In the genomic region with DNA sequence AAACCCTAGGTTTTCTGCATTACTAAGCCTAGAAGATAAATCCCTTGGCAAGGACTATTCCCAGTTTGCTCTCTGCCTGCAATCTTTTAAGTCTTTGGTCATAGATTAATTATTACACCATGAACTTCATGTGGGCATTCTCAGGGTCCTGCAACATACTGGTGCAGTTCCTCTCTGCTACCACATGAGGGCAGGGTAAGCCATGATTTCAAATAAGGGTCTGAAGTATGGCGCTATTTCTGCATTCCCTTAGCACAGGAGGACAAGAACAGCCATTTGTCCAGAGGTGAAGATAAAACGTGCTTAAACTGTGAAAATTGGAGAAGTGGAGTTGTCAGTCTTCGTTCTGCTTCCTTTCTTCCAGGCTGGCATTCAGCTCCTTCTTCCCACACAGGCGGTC, we compare ENCODE assay signal across 8 mouse cellular contexts. TPM values are rescaled to one million over a fixed set of nuclear protein-coding genes. Genes with fewer than 3 reads are reported as not detected.
DNase-seq lines count a peak whose midpoint lies in the region; ATAC-seq lines count a peak whose summit lies in the region.

No protein-coding gene starts in this region.

- 0 out of 2 replicates have a peak, but pooled peaks cover 6% of the 10 kb centered on the region for H3K4me1 ChIP-seq in intestine, embryonic 15.5 days (replicated peaks)
- H3K4me1 ChIP-seq in megakaryocyte, embryonic 14.5 days = peaks cover 33% of the 10 kb centered on the region

- H3K4me2 ChIP-seq in intestine, embryonic 15.5 days (replicated peaks) = peak overlapping the region; percentile 45

- no peaks in the 10 kb centered on the region for H3K36me3 ChIP-seq in intestine, embryonic 15.5 days
- peaks cover 5% of the 10 kb centered on the region for H3K36me3 ChIP-seq in megakaryocyte, embryonic 14.5 days (replicated peaks; ENCODE audit: low read length)

- 0 out of 2 replicates have a peak, but pooled peaks have one; percentile 11 for ATAC-seq in intestine, embryonic 15.5 days

- DNase-seq in 3134 (ENCODE audit: extremely low read depth, insufficient read length, low spot score) = peak; percentile 41
- peak; percentile 31 to 44 for DNase-seq in adrenal gland, adult 18-20 months (ENCODE audit: low spot score in 2 of 2)
- DNase-seq in embryo, embryonic 11.5 days (ENCODE audit: low read depth, low spot score) = peak; percentile 79
- peak; percentile 31 for DNase-seq in gastrocnemius, postnatal 25 days
- DNase-seq in left cerebral cortex, postnatal 10 days (ENCODE audit: extremely low spot score in 1 of 2, low spot score in 2 of 2) = peak; percentile 50 to 83
- DNase-seq in right cerebral cortex, postnatal 10 days (ENCODE audit: low spot score in 2 of 2) = peak; percentile 80 to 87

- no peak overlapping the region for H3K9ac ChIP-seq in intestine, embryonic 15.5 days

- no peaks in the 10 kb centered on the region for H3K27me3 ChIP-seq in intestine, embryonic 15.5 days (replicated peaks)
- H3K27me3 ChIP-seq in megakaryocyte, embryonic 14.5 days (replicated peaks) = no peaks in the 10 kb centered on the region

- intact Hi-C loops in left cerebral cortex, postnatal 10 days (cut with DNase I) = loop anchor here (2.0 to 5.0 kb wide), 2 partner anchors 57 to 579 kb away; no protein-coding TSS in a partner anchor

- 0 out of 2 replicates have a peak overlapping the region, but pooled peaks have one; percentile 14 for H3K4me3 ChIP-seq in intestine, embryonic 15.5 days (replicated peaks)
- H3K4me3 ChIP-seq in megakaryocyte, embryonic 14.5 days (replicated peaks) = peak overlapping the region; percentile 88

- 24% methylated on average over 4 of the region's 4 CpGs for WGBS in intestine, embryonic 15.5 days

- H3K9me3 ChIP-seq in intestine, embryonic 15.5 days = no peaks in the 10 kb centered on the region
- H3K9me3 ChIP-seq in megakaryocyte, embryonic 14.5 days = no peaks in the 10 kb centered on the region

- no peak overlapping the region for H3K27ac ChIP-seq in intestine, embryonic 15.5 days

RNA-seq across cellular contexts. Expression of a gene that starts 1.8 kb away (rescaled TPM):
- total RNA-seq in adrenal gland, adult 18-20 months (2021) = 10 to 100 TPM; 63.0 to 68.5 TPM
- total RNA-seq in gastrocnemius, postnatal 25 days (2021) = 10 to 100 TPM; 44.3 to 46.2 TPM
- 14.5 and 15.2 TPM in 2 replicates for polyA plus RNA-seq in intestine, embryonic 15.5 days (2015; fragmentation: Nextera tagmentation; extraction: Ambion mirVana)
- total RNA-seq in left cerebral cortex, postnatal 10 days (2021) = 100 to 1,000 TPM; 151 to 161 TPM
- 6.6 and 8.2 TPM in 2 replicates for polyA plus RNA-seq in megakaryocyte, embryonic 14.5 days (2012; ENCODE audit: insufficient read depth, low replicate concordance)

RNA-seq across cellular contexts. Expression of a gene that starts 12.6 kb away (rescaled TPM):
- 10 to 100 TPM; 18.7 to 19.6 TPM for total RNA-seq in adrenal gland, adult 18-20 months (2021)
- total RNA-seq in gastrocnemius, postnatal 25 days (2021) = 10 to 100 TPM; 15.2 to 15.8 TPM
- 42.9 and 44.5 TPM in 2 replicates for polyA plus RNA-seq in intestine, embryonic 15.5 days (2015; fragmentation: Nextera tagmentation; extraction: Ambion mirVana)
- 10 to 100 TPM; 29.0 to 29.1 TPM for total RNA-seq in left cerebral cortex, postnatal 10 days (2021)
- polyA plus RNA-seq in megakaryocyte, embryonic 14.5 days (2012; ENCODE audit: insufficient read depth, low replicate concordance) = 51.0 and 80.3 TPM in 2 replicates

Comparison
In these comparisons a context has a peak if more than half of its experiments do, and no peak if none do; other contexts are left out.
1. DNase-seq: peak in every context shown above with its lines; median percentile 84 in right cerebral cortex, postnatal 10 days; 79 in embryo, embryonic 11.5 days; 66 in left cerebral cortex, postnatal 10 days; 41 in 3134; 38 in adrenal gland, adult 18-20 months; 31 in gastrocnemius, postnatal 25 days.